Mouse (Mus musculus): Measurements from ENCODE around the gene Cyp2w1. TPM values are rescaled to one million over a fixed set of nuclear protein-coding genes. Genes with fewer than 3 reads are reported as not detected.
"Not testable (repeated sequence)": the region's sequence is repeated elsewhere in the genome, so short reads cannot be mapped to it uniquely, and the experiment has no call there.

The Cyp2w1 gene
- polyA plus RNA-seq, 1 experiment: 2.0 TPM

GRCm38 (mm10) chr5:139331742-139332141 lies 20.7 kb upstream of the Cyp2w1 start:
- no peaks in the 10 kb centered on the region for H3K27me3 ChIP-seq (ENCODE audit: control insufficient read depth, insufficient read depth, low read length)
- H3K27ac ChIP-seq (ENCODE audit: insufficient read depth, low read depth, low read length): peak overlapping the region; percentile 91
- TF ChIP-seq POLR2A (IDR thresholded peaks at IDR 0.05; ENCODE audit: low read depth, low read length): 0 out of 2 replicates have a peak, but pooled peaks have one; percentile 18
- peak; percentile 97 for TF ChIP-seq CTCF (IDR thresholded peaks at IDR 0.05; ENCODE audit: extremely low read depth, insufficient read length, insufficient replicate concordance, low read depth, low read length)
- H3K36me3 ChIP-seq (ENCODE audit: control insufficient read depth, insufficient read depth, low read length): peaks cover 5% of the 10 kb centered on the region
- WGBS: 7% methylated on average over 8 of the region's 8 CpGs
- no peak overlapping the region for H3K4me3 ChIP-seq (ENCODE audit: low read depth, low read length)
- peaks cover 22% of the 10 kb centered on the region for H3K4me1 ChIP-seq (ENCODE audit: control insufficient read depth, insufficient read depth, insufficient read length, low read length)

- no peaks in the 10 kb centered on the region for H3K27me3 ChIP-seq (ENCODE audit: control insufficient read depth, insufficient read depth, low read length)
- peaks cover 13% of the 10 kb centered on the region for H3K36me3 ChIP-seq (ENCODE audit: control insufficient read depth, insufficient read depth, low read length)
- 34% methylated on average over 8 of the region's 8 CpGs for WGBS
- TF ChIP-seq CTCF (IDR thresholded peaks at IDR 0.05; ENCODE audit: extremely low read depth, insufficient read length, insufficient replicate concordance, low read depth, low read length) (no peak), POLR2A (IDR thresholded peaks at IDR 0.05; ENCODE audit: low read depth, low read length) (peak; percentile 71; the same call in 1 of the 2 replicates)
- H3K4me1 ChIP-seq (ENCODE audit: control insufficient read depth, insufficient read depth, insufficient read length, low read length): peaks cover 22% of the 10 kb centered on the region
- H3K4me3 ChIP-seq (ENCODE audit: low read depth, low read length): peak overlapping the region; percentile 30
- peak overlapping the region; percentile 91 for H3K27ac ChIP-seq (ENCODE audit: insufficient read depth, low read depth, low read length)
Observed at GRCm38 (mm10) chr5:139332590-139333272, 19.7 kb upstream of the Cyp2w1 start.

- Histone ChIP-seq H3K4me1 (ENCODE audit: control insufficient read depth, insufficient read depth, insufficient read length, low read length) (peaks cover 24% of the 10 kb centered on the region), H3K36me3 (ENCODE audit: control insufficient read depth, insufficient read depth, low read length) (peaks cover 18% of the 10 kb centered on the region)
- 36% methylated on average over 16 of the region's 16 CpGs for WGBS
Observed at GRCm38 (mm10) chr5:139333301-139334013, 19.0 kb upstream of the Cyp2w1 start.

GRCm38 (mm10) chr5:139334394-139334793 lies 18.0 kb upstream of the Cyp2w1 start:
- H3K4me1 ChIP-seq (ENCODE audit: control insufficient read depth, insufficient read depth, insufficient read length, low read length): peaks cover 27% of the 10 kb centered on the region
- peaks cover 22% of the 10 kb centered on the region for H3K36me3 ChIP-seq (ENCODE audit: control insufficient read depth, insufficient read depth, low read length)
- not testable (repeated sequence) for H3K27me3 ChIP-seq (ENCODE audit: control insufficient read depth, insufficient read depth, low read length); H3K4me3 ChIP-seq (ENCODE audit: low read depth, low read length); H3K27ac ChIP-seq (ENCODE audit: insufficient read depth, low read depth, low read length)
- 89% methylated on average over 10 of the region's 10 CpGs for WGBS

More at GRCm38 (mm10) chr5:139333301-139334013, 19.0 kb upstream of the Cyp2w1 start:
- peak overlapping the region; percentile 30 for H3K4me3 ChIP-seq (ENCODE audit: low read depth, low read length)
- TF ChIP-seq CTCF (IDR thresholded peaks at IDR 0.05; ENCODE audit: extremely low read depth, insufficient read length, insufficient replicate concordance, low read depth, low read length) (peak; percentile 53; the same call in 1 of the 2 replicates), POLR2A (IDR thresholded peaks at IDR 0.05; ENCODE audit: low read depth, low read length) (no peak)
- H3K27ac ChIP-seq (ENCODE audit: insufficient read depth, low read depth, low read length): peak overlapping the region; percentile 91
- no peaks in the 10 kb centered on the region for H3K27me3 ChIP-seq (ENCODE audit: control insufficient read depth, insufficient read depth, low read length)

GRCm38 (mm10) chr5:139335634-139336033 lies 16.8 kb upstream of the Cyp2w1 start:
- no peak overlapping the region for H3K27ac ChIP-seq (ENCODE audit: insufficient read depth, low read depth, low read length)
- no peak overlapping the region for H3K4me3 ChIP-seq (ENCODE audit: low read depth, low read length)
- WGBS: 86% methylated on average over 4 of the region's 4 CpGs
- H3K27me3 ChIP-seq (ENCODE audit: control insufficient read depth, insufficient read depth, low read length): no peaks in the 10 kb centered on the region
- H3K4me1 ChIP-seq (ENCODE audit: control insufficient read depth, insufficient read depth, insufficient read length, low read length): peaks cover 29% of the 10 kb centered on the region
- no peak for TF ChIP-seq CTCF (IDR thresholded peaks at IDR 0.05; ENCODE audit: extremely low read depth, insufficient read length, insufficient replicate concordance, low read depth, low read length)
- TF ChIP-seq POLR2A (IDR thresholded peaks at IDR 0.05; ENCODE audit: low read depth, low read length): no peak
- H3K36me3 ChIP-seq (ENCODE audit: control insufficient read depth, insufficient read depth, low read length): peaks cover 31% of the 10 kb centered on the region

GRCm38 (mm10) chr5:139337826-139338370 lies 14.5 kb upstream of the Cyp2w1 start:
- peaks cover 18% of the 10 kb centered on the region for H3K4me1 ChIP-seq (ENCODE audit: control insufficient read depth, insufficient read depth, insufficient read length, low read length)
- H3K27me3 ChIP-seq (ENCODE audit: control insufficient read depth, insufficient read depth, low read length): no peaks in the 10 kb centered on the region
- H3K4me3 ChIP-seq (ENCODE audit: low read depth, low read length): no peak overlapping the region
- no peak overlapping the region for H3K27ac ChIP-seq (ENCODE audit: insufficient read depth, low read depth, low read length)
- 79% methylated on average over 13 of the region's 13 CpGs for WGBS
- peaks cover 43% of the 10 kb centered on the region for H3K36me3 ChIP-seq (ENCODE audit: control insufficient read depth, insufficient read depth, low read length)
- TF ChIP-seq CTCF (IDR thresholded peaks at IDR 0.05; ENCODE audit: extremely low read depth, insufficient read length, insufficient replicate concordance, low read depth, low read length) (no peak), POLR2A (IDR thresholded peaks at IDR 0.05; ENCODE audit: low read depth, low read length) (no peak)

- H3K36me3 ChIP-seq (ENCODE audit: control insufficient read depth, insufficient read depth, low read length): peaks cover 43% of the 10 kb centered on the region
- H3K27me3 ChIP-seq (ENCODE audit: control insufficient read depth, insufficient read depth, low read length): no peaks in the 10 kb centered on the region
- peaks cover 12% of the 10 kb centered on the region for H3K4me1 ChIP-seq (ENCODE audit: control insufficient read depth, insufficient read depth, insufficient read length, low read length)
- H3K4me3 ChIP-seq (ENCODE audit: low read depth, low read length): no peak overlapping the region
- WGBS: 32% methylated on average over 3 of the region's 3 CpGs
- no peak for TF ChIP-seq CTCF (IDR thresholded peaks at IDR 0.05; ENCODE audit: extremely low read depth, insufficient read length, insufficient replicate concordance, low read depth, low read length)
- no peak for TF ChIP-seq POLR2A (IDR thresholded peaks at IDR 0.05; ENCODE audit: low read depth, low read length)
- no peak overlapping the region for H3K27ac ChIP-seq (ENCODE audit: insufficient read depth, low read depth, low read length)
Observed at GRCm38 (mm10) chr5:139338403-139338802, 14.0 kb upstream of the Cyp2w1 start.
